Mouse (Mus musculus): ENCODE measurements around the gene Cers4.

Gene Cers4

DNA sequence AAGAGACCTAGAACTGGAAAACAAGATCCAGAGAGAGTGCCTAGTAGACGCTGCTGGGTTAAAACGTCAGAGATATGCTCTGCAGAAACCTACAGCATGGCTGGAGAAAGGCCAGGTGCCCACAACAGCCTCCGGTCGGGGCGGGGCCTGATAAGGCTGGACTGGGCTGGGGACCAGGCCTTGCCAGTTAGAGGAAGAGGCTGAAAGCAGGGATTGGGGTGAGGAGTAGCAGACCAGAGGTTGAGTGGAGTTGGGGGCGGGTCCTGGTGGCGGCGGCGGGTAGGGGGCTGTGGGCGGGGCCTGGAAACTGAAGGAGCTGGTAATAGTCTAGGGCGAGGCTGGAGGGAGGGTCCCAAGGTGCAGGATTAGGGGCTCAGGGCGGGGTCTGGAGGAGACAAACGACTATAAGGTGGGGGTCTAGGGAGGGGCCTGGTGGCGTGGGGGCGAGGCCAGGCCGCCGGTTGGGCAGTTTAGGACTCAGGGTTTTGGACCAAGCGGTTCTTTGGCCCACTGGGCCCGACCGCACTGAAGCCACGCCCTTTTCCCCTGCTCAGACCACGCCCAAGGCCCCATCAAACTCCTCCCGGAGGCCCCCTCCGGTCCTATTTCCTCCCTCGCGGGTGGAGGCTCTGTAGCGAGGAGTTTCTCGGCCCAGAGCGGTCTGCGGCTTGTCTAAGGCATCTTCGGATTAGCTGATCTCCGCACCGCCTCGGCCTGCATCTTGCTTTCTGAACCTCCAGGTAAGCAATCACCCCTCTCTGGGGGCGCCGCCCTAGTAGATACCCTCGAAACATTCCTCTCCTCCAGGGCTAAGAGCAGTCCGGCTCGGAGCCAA, at the start of gene Cers4:
Gene Cers4, plus strand, starts transcription at position 176 of the 835 bp plus-strand sequence.
- peak; percentile 82 for DNase-seq (ENCODE audit: low spot score)

DNA sequence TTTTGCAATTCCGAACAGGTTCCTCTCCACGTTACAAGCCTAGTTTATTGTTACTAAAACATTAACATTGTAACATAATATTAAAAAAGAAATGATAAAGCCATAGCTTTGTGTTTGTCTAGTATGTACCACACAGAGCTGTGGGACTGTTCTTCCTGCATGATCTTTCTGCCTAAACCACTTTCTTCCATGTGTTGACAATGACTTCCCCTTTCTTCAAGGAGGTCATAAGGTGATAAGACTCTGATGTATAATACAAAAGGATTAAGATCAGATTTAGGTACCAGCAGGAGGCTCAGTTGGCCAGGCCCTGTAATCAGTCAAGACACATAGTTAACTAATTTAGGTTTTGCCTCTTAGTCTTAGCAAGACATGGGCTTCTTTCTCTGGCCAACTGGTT, 34.7 kb upstream of the Cers4 start:
- no peak for DNase-seq (ENCODE audit: low spot score)

DNA sequence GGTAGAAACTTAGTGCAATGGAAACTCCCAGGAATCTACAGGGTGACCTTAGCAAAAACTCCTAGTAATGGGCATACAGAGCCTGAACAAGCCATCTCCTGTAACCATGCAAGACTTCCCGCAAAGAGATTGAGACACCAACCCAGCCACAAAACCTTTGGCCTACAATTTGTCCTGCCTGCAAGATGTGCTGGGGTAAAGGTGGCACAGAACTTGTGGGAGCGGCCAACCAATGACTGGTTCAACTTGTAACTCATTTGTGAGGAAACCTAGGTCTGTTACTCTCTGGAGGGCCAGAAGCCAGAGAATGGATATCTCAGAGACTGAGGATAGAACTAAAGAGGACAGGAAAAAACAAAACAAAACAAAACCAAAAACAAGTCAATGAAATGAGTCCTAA, 29.8 kb upstream of the Cers4 start:
- DNase-seq (ENCODE audit: low spot score) = no peak

DNA sequence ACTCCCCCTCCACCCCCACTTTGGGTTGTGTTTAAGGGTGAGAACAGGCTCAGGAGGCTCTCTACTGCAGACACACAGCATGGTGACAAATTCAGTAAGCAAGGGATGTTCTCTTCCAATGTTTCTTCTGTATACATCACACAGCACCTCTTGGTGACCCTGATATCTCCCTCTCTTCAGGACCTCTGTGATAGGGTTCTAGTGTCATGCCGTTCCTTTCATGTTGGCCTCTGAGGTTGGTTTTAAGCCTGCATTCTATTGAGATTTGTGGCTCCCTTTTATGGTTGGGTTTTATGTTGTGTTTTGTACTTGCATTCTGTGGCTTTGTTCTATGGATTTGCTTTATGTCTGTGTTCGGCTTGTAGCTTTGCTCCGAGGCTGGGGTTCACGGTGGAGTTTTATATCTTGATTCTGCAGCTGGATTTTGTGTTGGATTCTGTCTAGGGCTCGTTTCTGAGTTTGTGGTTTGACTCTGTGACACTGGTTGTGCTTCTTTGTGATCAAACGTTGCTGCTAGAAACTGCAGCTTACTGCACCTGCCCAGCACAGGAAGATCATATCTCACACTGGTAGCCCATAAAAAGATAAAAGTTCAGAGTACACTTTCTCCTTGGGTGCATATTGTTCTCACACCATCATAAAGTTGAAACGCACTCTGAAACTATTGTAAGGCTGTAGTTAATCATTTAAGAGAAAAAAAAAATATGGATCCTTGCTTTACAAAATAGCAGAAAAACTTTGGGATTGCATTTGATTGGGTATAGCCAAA, 18.2 kb upstream of the Cers4 start:
- no peak for DNase-seq (ENCODE audit: low spot score)

DNA sequence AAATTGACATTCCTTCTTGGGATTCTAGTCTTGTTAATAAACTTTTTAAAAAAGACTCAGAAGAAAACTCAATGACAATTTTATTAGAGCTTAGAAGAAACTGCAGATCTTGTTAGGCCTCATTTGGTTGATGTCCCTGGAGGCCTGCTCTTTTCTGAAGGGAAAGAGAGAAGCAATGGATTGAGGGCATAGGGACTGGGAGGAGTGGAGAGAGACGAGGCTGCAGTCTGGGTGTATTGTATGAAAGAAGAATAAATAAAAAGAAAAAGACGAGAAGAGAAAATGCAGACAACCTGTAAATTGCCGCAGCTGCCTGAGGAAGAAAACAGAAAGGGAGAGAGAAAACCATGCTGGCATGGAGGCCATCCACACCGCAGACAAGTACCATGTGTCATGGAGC, 11.7 kb upstream of the Cers4 start:
- no peak for DNase-seq (ENCODE audit: low spot score)

DNA sequence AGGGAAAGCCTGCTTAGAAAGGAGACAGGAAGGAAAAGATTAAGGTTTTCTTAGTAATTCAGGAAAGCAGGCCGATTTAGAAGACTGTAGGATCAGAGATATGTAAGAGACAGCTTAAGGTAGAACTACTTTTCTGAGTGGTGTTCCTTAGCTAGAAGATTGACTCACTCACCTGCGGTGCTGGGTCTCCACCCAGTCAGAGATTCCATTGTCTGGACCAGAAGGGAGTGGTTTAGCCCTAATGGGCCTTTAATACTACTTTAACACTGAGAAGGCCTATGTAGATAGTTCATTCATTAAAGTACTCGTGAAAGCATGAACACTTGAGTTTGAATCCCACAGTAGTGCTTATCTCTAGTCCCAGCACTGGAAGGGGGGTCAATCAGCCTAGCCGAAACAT, 11.2 kb upstream of the Cers4 start:
- no peak for DNase-seq (ENCODE audit: low spot score)

DNA sequence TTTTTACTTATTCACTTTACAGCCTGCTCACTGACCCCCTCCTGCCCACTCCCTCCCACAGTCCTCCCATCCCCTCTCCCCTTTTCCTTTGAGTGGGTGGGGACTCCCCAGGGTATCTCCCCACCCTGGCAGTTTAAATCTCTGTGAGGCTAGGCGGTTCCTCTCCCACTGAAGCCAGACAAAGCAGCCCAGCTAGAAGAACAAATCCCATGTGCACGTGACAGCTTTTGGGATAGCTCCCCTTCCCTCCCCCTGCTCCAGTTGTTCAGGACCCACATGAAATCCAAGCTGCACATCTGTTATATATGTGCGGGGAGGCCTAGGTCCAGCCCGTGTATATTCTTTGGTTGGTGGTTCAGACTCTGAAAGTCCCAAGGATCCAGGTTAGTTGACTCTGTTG, 10.3 kb upstream of the Cers4 start:
- DNase-seq (ENCODE audit: low spot score) = no peak

DNA sequence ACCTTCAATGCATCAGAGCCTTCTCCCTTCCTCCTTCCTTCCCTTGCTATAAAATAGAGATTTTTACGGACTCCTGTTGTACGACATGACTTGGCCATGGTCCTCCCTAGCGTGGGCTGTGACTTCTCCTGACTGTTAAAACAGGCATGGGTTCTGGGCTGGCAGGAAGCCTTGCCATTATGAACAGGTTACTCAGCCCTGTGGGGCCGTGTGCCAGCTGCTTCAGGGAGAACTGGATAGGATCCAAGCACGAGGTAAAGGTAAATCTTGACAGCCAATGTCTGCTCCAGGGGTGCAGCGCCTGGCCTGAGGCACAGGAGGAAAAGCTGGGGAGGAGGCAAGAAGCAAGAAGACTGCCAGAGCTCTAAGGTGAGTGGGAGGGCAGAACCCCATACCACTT, 9.5 kb upstream of the Cers4 start:
- DNase-seq (ENCODE audit: low spot score) = no peak

DNA sequence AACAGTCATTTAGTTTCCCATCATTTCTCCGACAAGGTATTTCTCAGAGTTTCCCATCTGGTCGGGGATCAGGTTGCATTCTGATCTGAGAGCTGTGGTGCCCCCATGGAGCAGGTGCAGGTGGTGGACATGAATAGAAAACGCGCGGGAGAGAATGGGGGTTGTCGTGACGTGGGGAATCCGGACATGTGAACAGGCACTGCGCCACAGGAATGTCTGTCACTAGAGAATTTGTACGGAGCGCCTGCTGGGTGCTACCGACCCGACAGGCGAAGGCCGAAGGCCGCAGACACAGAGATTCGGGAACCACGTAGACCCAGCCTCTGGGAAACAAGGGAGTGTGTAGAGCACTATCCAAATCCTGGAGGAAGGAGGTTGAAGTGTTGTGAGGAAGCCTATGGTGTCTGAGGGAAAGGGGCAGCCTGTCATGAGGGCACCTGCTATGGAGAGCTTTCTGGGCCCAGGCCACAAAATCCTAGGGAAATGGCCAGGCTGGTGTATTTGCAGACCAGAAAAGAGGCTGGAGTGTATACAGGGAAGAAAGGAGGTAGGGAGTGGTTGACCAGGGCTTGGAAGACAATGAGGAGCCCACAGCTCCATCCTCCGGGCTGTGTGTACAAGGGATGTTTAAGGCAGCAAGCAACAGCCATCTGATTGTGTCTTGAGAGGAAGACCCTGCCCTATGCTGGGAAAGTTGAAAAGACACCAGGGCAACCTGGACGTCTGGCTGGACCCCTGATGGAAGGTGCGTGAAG, 1.0 kb downstream of the Cers4 start:
- DNase-seq (ENCODE audit: low spot score) = peak; percentile 59

DNA sequence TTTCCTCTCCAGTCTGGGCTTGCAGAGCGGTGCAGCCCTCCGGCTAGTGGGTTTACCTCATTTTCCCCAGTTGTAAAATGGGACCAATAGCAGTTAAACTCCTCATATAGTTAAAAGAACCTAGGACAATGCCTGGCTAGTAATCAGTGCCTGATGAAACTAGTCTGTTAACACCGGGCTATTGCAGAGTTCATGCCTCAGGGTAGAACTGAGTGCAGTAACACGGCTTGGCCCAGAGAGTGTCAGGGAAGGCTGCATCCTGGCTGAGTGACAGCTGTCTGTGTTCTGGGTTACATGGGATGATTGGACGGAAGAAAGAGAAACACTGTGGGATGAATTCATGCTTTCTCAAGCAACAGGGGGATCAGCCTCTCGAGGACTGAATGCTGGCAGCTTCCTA, 3.1 kb downstream of the Cers4 start:
- no peak for DNase-seq (ENCODE audit: low spot score)

DNA sequence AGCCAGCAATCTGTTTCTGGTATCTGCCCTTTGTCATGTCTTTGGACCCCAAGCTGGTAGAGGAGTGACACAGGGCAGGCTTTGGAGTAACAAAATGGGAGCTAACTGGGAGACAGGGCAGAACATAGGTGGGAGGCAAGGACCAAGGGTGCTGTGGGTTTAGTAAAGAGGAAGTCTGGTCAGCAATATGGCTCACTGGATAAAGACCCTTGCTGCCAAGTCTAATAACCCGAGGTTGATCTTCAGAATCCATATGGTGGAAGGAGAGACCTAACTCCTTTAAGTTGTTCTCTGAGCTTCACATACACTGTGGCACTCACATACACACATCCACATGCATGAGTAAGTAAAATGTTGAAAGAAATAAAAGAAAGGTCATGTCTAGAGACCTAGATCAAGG, 4.8 kb downstream of the Cers4 start:
- DNase-seq (ENCODE audit: low spot score) = no peak

DNA sequence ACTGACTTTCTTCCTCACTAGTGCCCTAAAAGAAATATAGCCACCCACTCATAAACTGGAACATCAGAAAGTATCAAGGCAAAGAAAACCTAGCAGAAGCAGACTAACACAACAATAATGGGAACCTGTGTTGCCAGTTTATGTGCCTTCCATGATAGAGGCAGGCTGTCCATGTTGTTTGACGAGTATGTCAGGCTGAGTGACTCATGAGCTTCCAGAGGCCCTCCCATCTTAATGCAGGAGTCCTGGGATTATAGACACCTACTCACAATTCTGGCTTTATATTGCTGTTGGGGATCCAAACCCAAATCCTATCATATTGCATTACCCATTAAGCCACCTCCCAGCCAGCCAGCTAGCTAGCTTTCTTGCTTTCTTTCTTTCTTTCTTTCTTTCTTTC, 12.5 kb downstream of the Cers4 start:
- DNase-seq (ENCODE audit: low spot score) = no peak

DNA sequence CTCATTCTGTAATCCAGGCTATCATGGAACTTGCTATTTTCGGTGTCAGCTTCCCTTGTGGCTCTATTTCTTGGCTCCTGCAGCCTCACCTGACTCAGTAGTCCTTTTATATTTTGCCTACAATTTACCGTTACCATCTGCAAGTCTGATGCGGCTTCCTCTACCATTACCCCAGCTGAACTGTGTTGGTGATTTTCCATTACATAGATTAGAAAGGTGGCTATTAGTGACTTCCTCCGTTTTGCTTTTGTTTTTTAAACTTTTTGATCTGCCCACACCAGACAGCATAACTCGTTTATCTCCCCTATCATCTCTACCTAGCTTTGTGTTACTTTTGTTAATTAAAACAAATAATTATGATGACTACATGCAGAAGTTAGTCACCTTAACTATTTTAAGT, 14.7 kb downstream of the Cers4 start:
- no peak for DNase-seq (ENCODE audit: low spot score)

DNA sequence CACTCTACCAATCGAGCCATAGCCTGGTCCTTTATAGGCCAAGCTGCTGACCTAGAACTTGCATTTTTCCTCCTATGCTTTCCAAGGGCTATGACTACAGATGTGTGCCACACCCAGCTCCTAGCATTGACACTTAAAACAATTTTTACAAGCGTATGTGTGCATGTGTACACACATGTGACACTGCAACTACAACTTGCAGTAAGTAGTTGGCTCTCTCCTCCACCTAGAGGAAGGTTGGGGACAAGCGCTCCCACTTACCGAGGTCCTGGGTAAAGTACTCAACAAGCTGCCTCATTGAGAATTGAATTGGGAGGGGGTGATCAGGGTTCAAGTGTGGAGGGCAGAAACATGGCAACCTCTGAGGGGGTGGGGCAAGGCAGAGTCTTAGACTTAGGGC, 18.0 kb downstream of the Cers4 start:
- no peak for DNase-seq (ENCODE audit: low spot score)

DNA sequence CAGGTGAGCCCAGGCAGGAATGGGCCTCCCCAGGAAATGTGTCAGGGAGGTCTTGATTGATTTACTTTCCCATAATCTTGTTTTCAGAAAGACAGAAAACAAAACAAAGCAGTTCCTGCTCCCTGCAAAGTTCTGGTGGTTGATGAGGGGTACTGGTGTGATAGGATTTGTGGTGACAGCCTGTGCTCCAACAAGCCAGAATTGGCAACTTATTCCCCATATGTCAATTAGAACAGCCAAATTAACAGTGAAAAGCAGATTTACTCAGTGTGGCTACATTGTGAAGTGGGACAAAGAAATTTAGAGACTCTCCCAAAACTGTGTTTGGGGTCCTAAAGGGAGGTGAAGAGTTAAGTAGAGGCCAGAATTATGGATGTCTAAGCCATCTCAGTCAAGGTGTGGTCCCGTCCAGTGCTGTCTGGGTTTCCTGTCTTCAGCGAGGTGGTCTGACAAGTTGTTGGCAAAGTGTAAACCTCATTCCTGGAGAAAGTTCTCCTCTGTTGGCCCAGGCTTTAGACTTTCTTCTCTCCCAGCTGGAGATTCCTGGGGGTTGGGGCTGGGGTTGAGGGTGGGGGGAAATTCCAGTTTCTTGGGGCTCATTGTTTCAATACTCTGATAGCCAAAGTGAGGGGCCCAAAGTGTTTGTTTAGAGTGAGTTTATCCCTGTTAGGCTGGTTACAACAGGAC, 18.7 kb downstream of the Cers4 start:
- no peak for DNase-seq (ENCODE audit: low spot score)

DNA sequence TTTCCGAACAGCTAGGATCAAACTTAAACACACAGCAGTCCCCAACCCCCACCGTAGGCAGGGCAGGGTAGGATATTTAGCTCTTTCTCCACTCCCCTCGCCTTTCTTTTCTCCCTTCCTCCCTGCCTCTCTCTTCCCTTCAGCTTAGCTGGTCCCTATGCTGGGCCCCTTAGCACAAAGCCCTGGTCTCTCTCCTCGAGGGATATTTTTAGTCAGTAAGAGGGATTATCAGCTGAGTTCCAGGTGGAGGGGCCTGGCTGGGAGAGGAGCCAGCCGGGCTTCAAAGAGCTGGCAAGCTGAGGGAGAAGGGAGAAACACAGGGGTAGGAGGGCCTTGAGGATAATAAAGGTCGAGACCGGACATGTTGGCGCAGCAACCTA, 19.3 kb downstream of the Cers4 start:
- DNase-seq (ENCODE audit: low spot score) = peak; percentile 44

DNA sequence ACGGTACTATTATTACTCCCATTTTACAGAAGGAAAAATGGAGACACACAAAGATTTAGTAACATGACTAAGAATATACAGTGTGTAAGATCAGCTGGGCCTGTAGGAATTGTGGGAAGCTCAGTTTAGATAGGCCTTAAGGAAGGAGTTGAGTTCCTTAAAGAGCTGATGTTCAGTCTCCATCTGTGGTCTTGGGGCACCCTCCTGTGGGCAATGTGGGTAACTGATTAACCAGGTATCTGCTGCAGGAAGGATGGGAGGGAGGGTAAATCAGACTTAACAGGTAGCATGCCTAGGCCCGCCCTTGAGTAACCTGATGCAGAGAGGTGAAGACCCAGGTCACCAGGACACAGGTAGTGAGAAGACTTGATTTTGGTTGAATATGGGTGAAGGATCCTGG, 23.3 kb downstream of the Cers4 start:
- DNase-seq (ENCODE audit: low spot score) = peak; percentile 57

DNA sequence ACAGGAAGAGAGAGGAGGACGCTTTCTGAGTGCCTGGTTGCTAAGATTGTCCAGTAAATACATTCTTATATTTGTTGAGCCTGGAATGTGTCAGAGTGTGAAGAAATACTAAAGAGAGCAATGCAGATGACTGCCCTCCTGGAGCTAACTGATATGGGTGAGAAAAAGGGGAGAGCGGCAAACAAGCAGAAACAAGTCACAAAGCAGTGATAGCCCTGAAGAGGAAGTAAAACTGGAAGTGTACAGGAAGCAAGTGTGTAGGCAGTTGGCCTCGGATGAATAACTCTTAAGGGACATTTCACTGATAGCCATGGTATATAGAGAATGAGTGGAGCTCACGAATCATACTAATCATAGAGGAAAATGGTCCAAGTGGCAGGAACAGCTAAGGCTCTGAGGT, 28.6 kb downstream of the Cers4 start:
- no peak for DNase-seq (ENCODE audit: low spot score)

DNA sequence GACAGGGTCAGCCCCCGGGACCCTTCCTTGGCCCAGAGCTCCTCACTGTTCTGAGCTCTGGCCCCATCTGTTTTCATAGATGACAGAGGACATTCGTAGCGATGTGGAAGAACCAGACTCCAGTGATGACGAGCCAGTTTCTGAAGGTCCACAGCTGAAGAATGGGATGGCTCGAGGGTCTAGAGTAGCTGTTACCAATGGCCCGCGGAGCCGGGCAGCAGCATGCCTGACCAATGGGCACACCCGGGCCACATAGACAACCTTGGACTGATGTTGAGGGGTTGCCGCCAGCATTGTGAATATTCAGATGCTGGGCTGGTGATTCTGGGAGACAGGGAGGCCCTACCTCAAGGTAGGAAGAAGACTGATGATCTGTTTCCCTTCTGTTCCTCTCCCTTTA, 30.7 kb downstream of the Cers4 start:
- no peak for DNase-seq (ENCODE audit: low spot score)

Data from retina, embryonic 14.5 days (tissue).